Mouse (Mus musculus): ENCODE results near the gene Ndufs8.
"Not testable (repeated sequence)": the region's sequence is repeated elsewhere in the genome, so short reads cannot be mapped to it uniquely, and the experiment has no call there.

DNA sequence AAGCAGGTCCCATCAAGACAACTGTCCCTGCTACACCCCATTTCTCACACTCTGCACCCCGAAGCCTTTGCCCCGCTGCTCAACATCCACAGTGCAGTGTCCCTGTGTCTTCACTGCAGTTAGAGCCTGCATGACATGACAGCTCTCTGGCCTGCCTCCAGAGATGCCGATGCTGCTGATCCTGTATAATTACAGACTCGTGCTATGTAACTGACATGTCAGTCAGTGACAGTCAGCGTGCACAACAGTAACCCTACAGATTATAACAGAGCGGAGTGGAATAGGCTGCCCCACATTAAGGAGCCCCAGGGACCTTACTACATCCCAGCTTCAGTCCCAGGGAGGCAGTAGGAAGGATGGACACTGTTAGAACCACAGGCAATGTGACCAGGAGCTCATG is 49.2 kb upstream of the Ndufs8 start:
- not testable (repeated sequence) for TF ChIP-seq CTCF (conservative IDR thresholded peaks at IDR 0.05; ENCODE audit: low read length); NANOG (IDR thresholded peaks at IDR 0.05; ENCODE audit: borderline replicate concordance, low read length)

Data from E14TG2a.4 (cell line).